Mouse (Mus musculus): ENCODE measurements around the gene Ryr2. TPM values are rescaled to one million over a fixed set of nuclear protein-coding genes. Genes with fewer than 3 reads are reported as not detected.

Gene Ryr2
- polyA plus RNA-seq, 1 experiment = 0.41 TPM

GRCm38 (mm10) chr13:12132160-12132710 lies 25.5 kb upstream of the Ryr2 start:
- H3K36me3 ChIP-seq (ENCODE audit: control insufficient read depth, insufficient read depth, low read length) = no peaks in the 10 kb centered on the region
- no peaks in the 10 kb centered on the region for H3K27me3 ChIP-seq (ENCODE audit: control insufficient read depth, insufficient read depth, low read length)
- no peak overlapping the region for H3K4me3 ChIP-seq (ENCODE audit: control insufficient read depth, low read depth, low read length)
- TF ChIP-seq POLR2A (IDR thresholded peaks at IDR 0.05; ENCODE audit: control insufficient read depth, low read depth, low read length) (no peak), CTCF (IDR thresholded peaks at IDR 0.05; ENCODE audit: control insufficient read depth, insufficient read depth, insufficient replicate concordance, low read depth, low read length) (no peak)
- H3K27ac ChIP-seq (ENCODE audit: control insufficient read depth, insufficient read depth, low read depth, low read length) = no peak overlapping the region
- H3K4me1 ChIP-seq (ENCODE audit: control insufficient read depth, insufficient read depth, low read length) = no peaks in the 10 kb centered on the region

GRCm38 (mm10) chr13:12129121-12129520 lies 22.4 kb upstream of the Ryr2 start:
- no peak for TF ChIP-seq CTCF (IDR thresholded peaks at IDR 0.05; ENCODE audit: control insufficient read depth, insufficient read depth, insufficient replicate concordance, low read depth, low read length)
- no peak for TF ChIP-seq POLR2A (IDR thresholded peaks at IDR 0.05; ENCODE audit: control insufficient read depth, low read depth, low read length)
- H3K4me1 ChIP-seq (ENCODE audit: control insufficient read depth, insufficient read depth, low read length) = no peaks in the 10 kb centered on the region
- H3K4me3 ChIP-seq (ENCODE audit: control insufficient read depth, low read depth, low read length) = no peak overlapping the region
- H3K27me3 ChIP-seq (ENCODE audit: control insufficient read depth, insufficient read depth, low read length) = no peaks in the 10 kb centered on the region
- H3K36me3 ChIP-seq (ENCODE audit: control insufficient read depth, insufficient read depth, low read length) = no peaks in the 10 kb centered on the region
- H3K27ac ChIP-seq (ENCODE audit: control insufficient read depth, insufficient read depth, low read depth, low read length) = no peak overlapping the region

- Histone ChIP-seq H3K27ac (ENCODE audit: control insufficient read depth, insufficient read depth, low read depth, low read length) (no peak overlapping the region), H3K4me1 (ENCODE audit: control insufficient read depth, insufficient read depth, low read length) (no peaks in the 10 kb centered on the region), H3K36me3 (ENCODE audit: control insufficient read depth, insufficient read depth, low read length) (no peaks in the 10 kb centered on the region), H3K27me3 (ENCODE audit: control insufficient read depth, insufficient read depth, low read length) (no peaks in the 10 kb centered on the region), H3K4me3 (ENCODE audit: control insufficient read depth, low read depth, low read length) (no peak overlapping the region)
- TF ChIP-seq POLR2A (IDR thresholded peaks at IDR 0.05; ENCODE audit: control insufficient read depth, low read depth, low read length) (no peak), CTCF (IDR thresholded peaks at IDR 0.05; ENCODE audit: control insufficient read depth, insufficient read depth, insufficient replicate concordance, low read depth, low read length) (no peak)
These were observed 19.4 kb upstream of the Ryr2 start for GRCm38 (mm10) chr13:12126099-12126498.

- H3K4me3 ChIP-seq (ENCODE audit: control insufficient read depth, low read depth, low read length) = no peak overlapping the region
- no peak for TF ChIP-seq CTCF (IDR thresholded peaks at IDR 0.05; ENCODE audit: control insufficient read depth, insufficient read depth, insufficient replicate concordance, low read depth, low read length)
- no peak for TF ChIP-seq POLR2A (IDR thresholded peaks at IDR 0.05; ENCODE audit: control insufficient read depth, low read depth, low read length)
- H3K4me1 ChIP-seq (ENCODE audit: control insufficient read depth, insufficient read depth, low read length) = no peaks in the 10 kb centered on the region
- H3K27me3 ChIP-seq (ENCODE audit: control insufficient read depth, insufficient read depth, low read length) = no peaks in the 10 kb centered on the region
- H3K27ac ChIP-seq (ENCODE audit: control insufficient read depth, insufficient read depth, low read depth, low read length) = no peak overlapping the region
- no peaks in the 10 kb centered on the region for H3K36me3 ChIP-seq (ENCODE audit: control insufficient read depth, insufficient read depth, low read length)
These were observed 18.3 kb upstream of the Ryr2 start for GRCm38 (mm10) chr13:12124940-12125540.

- Histone ChIP-seq H3K4me3 (ENCODE audit: control insufficient read depth, low read depth, low read length) (no peak overlapping the region), H3K4me1 (ENCODE audit: control insufficient read depth, insufficient read depth, low read length) (no peaks in the 10 kb centered on the region), H3K27me3 (ENCODE audit: control insufficient read depth, insufficient read depth, low read length) (no peaks in the 10 kb centered on the region), H3K27ac (ENCODE audit: control insufficient read depth, insufficient read depth, low read depth, low read length) (no peak overlapping the region), H3K36me3 (ENCODE audit: control insufficient read depth, insufficient read depth, low read length) (no peaks in the 10 kb centered on the region)
- TF ChIP-seq POLR2A (IDR thresholded peaks at IDR 0.05; ENCODE audit: control insufficient read depth, low read depth, low read length) (no peak), CTCF (IDR thresholded peaks at IDR 0.05; ENCODE audit: control insufficient read depth, insufficient read depth, insufficient replicate concordance, low read depth, low read length) (no peak)
These were observed 8.8 kb upstream of the Ryr2 start for GRCm38 (mm10) chr13:12115551-12115950.

GRCm38 (mm10) chr13:12114816-12115215 lies 8.1 kb upstream of the Ryr2 start:
- Histone ChIP-seq H3K27ac (ENCODE audit: control insufficient read depth, insufficient read depth, low read depth, low read length) (no peak overlapping the region), H3K36me3 (ENCODE audit: control insufficient read depth, insufficient read depth, low read length) (no peaks in the 10 kb centered on the region), H3K4me1 (ENCODE audit: control insufficient read depth, insufficient read depth, low read length) (no peaks in the 10 kb centered on the region), H3K4me3 (ENCODE audit: control insufficient read depth, low read depth, low read length) (no peak overlapping the region), H3K27me3 (ENCODE audit: control insufficient read depth, insufficient read depth, low read length) (no peaks in the 10 kb centered on the region)
- TF ChIP-seq CTCF (IDR thresholded peaks at IDR 0.05; ENCODE audit: control insufficient read depth, insufficient read depth, insufficient replicate concordance, low read depth, low read length) (no peak), POLR2A (IDR thresholded peaks at IDR 0.05; ENCODE audit: control insufficient read depth, low read depth, low read length) (no peak)

- no peak overlapping the region for H3K27ac ChIP-seq (ENCODE audit: control insufficient read depth, insufficient read depth, low read depth, low read length)
- peaks cover 9% of the 10 kb centered on the region for H3K4me1 ChIP-seq (ENCODE audit: control insufficient read depth, insufficient read depth, low read length)
- H3K4me3 ChIP-seq (ENCODE audit: control insufficient read depth, low read depth, low read length) = no peak overlapping the region
- no peaks in the 10 kb centered on the region for H3K27me3 ChIP-seq (ENCODE audit: control insufficient read depth, insufficient read depth, low read length)
- TF ChIP-seq CTCF (IDR thresholded peaks at IDR 0.05; ENCODE audit: control insufficient read depth, insufficient read depth, insufficient replicate concordance, low read depth, low read length) (no peak), POLR2A (IDR thresholded peaks at IDR 0.05; ENCODE audit: control insufficient read depth, low read depth, low read length) (no peak)
- no peaks in the 10 kb centered on the region for H3K36me3 ChIP-seq (ENCODE audit: control insufficient read depth, insufficient read depth, low read length)
These were observed 2.2 kb upstream of the Ryr2 start for GRCm38 (mm10) chr13:12108955-12109354.
